8 mouse cellular contexts compared by ENCODE assay signal in the genomic region with DNA sequence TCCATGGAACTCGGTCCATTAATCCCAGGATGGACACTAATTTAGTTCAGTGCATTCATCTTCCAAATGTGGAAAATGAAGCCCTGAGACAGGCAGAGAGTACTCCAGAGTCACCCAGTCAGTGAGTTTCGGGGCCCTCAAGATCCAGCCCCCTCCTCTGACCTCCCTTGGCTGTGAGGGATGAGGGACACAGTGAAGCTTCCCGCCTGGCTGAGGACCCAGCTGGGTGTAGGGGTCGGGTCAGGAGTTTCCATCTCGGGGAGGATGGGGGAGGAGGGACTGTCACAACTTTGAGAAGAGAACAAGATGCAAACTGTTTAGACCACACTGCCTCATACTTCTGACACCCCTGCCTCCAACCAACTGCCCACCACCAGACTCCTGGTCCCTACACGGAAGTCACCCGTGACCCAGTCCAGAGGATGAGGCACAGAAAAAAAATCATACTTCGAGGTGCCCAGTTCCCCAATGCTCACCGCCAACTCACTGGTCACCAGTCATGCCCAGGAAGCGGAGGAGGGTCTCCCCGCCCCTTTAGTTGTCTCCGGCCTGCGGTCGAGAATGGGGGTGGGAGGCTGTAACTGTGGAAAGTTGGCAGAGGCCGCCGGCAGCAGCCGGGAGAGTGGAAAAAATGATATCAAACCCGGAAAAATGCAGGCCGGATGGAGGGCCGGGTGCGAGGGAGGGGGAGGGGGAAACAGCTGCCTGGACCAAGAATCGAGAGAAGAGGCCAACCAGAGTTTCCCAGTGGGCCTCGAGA. TPM values are rescaled to one million over a fixed set of nuclear protein-coding genes. Genes with fewer than 3 reads are reported as not detected.
DNase-seq lines count a peak whose midpoint lies in the region; ATAC-seq and TF ChIP-seq lines count a peak whose summit lies in the region.

No protein-coding gene starts in this region.

- H3K4me1 ChIP-seq in CH12.LX (ENCODE audit: control insufficient read depth in 1 of 2, insufficient read depth in 2 of 2): peaks cover 30 to 81% of the 10 kb centered on the region in 2 experiments
- H3K4me1 ChIP-seq in intestine, postnatal 0 days (replicated peaks; ENCODE audit: control insufficient read depth, insufficient read depth, low read length): no peaks in the 10 kb centered on the region
- H3K4me1 ChIP-seq in lung, adult 2 months (ENCODE audit: control insufficient read depth, insufficient read depth, low read length): 0 out of 2 replicates have a peak, but pooled peaks cover 3% of the 10 kb centered on the region

- TF ChIP-seq CTCF in CH12.LX (conservative IDR thresholded peaks at IDR 0.05 in 1 of 2, IDR thresholded peaks at IDR 0.05 in 1 of 2; ENCODE audit: low read depth in 2 of 2, low read length in 2 of 2): no peak
- TF ChIP-seq CTCF in intestine, postnatal 0 days (IDR thresholded peaks at IDR 0.05; ENCODE audit: low read depth): no peak
- TF ChIP-seq CTCF in lung, adult 2 months (IDR thresholded peaks at IDR 0.05; ENCODE audit: insufficient read depth, low read length): no peak

- ATAC-seq in intestine, postnatal 0 days: peak; percentile 51; the same call in 1 of the 2 replicates
- ATAC-seq in erythroid progenitor cell, adult 5-6 weeks (replicated peaks; ENCODE audit: low FRiP score, poor library complexity, severe bottlenecking): no peak

- dilution Hi-C loops in CH12.LX (cut with MboI; ENCODE audit: extremely low pct_ligation_motif_present, extremely low pct_unique_long_range_greater_than_20kb, low sequenced_read_pairs): no loop called here

- H3K4me3 ChIP-seq in CH12.LX (replicated peaks in 1 of 3; ENCODE audit: low read depth in 2 of 3, low read length in 2 of 3, poor library complexity in 1 of 3): peak overlapping the region in 2 of 3 experiments; percentile 15 to 33
- H3K4me3 ChIP-seq in intestine, postnatal 0 days (ENCODE audit: low read depth, low read length): no peak overlapping the region
- H3K4me3 ChIP-seq in lung, adult 2 months (replicated peaks; ENCODE audit: extremely low read depth, low read depth, low read length): no peak overlapping the region

- TF ChIP-seq POLR2A in CH12.LX (IDR thresholded peaks at IDR 0.05; ENCODE audit: low read depth, low read length): no peak
- TF ChIP-seq POLR2A in lung, adult 2 months (IDR thresholded peaks at IDR 0.05; ENCODE audit: borderline replicate concordance, extremely low read depth, low read depth, low read length): no peak

- H3K9ac ChIP-seq in CH12.LX (ENCODE audit: insufficient read depth, low read depth): 0 out of 2 replicates have a peak overlapping the region, but pooled peaks have one; percentile 8
- H3K9ac ChIP-seq in intestine, postnatal 0 days (ENCODE audit: low read depth, low read length): no peak overlapping the region

- in situ Hi-C loops in CH12.LX (cut with MboI; ENCODE audit: low pct_ligation_motif_present, low pct_unique_long_range_greater_than_20kb, low sequenced_read_pairs): no loop called here

- H3K27ac ChIP-seq in CH12.LX (ENCODE audit: insufficient read depth, low read depth): peak overlapping the region; percentile 21
- peak overlapping the region; percentile 72 for H3K27ac ChIP-seq in intestine, postnatal 0 days (ENCODE audit: low read depth, low read length)

- no peaks in the 10 kb centered on the region for H3K79me2 ChIP-seq in CH12.LX (replicated peaks; ENCODE audit: control insufficient read depth, extremely low read depth, insufficient read depth, poor library complexity, severe bottlenecking)

- peak overlapping the region; percentile 33 for H3K4me2 ChIP-seq in CH12.LX (ENCODE audit: insufficient read depth, low read depth, poor library complexity, severe bottlenecking)
- H3K4me2 ChIP-seq in intestine, postnatal 0 days (replicated peaks; ENCODE audit: low read depth): no peak overlapping the region; the same call in 1 of the 2 replicates

- no peak for TF ChIP-seq RAD21 in CH12.LX (IDR thresholded peaks at IDR 0.05; ENCODE audit: low read depth, low read length)

- H3K27me3 ChIP-seq in CH12.LX (replicated peaks): no peaks in the 10 kb centered on the region
- H3K27me3 ChIP-seq in intestine, postnatal 0 days (replicated peaks; ENCODE audit: control insufficient read depth, insufficient read depth, low read length): peaks cover 5% of the 10 kb centered on the region; the same call in 1 of the 2 replicates

- TF ChIP-seq EP300 in CH12.LX (IDR thresholded peaks at IDR 0.05; ENCODE audit: low read length): peak; percentile 79

- H3K36me3 ChIP-seq in CH12.LX (replicated peaks in 1 of 2; ENCODE audit: control insufficient read depth in 1 of 2, insufficient read depth in 1 of 2, low read length in 1 of 2): peaks cover 0 to 3% of the 10 kb centered on the region in 2 experiments
- no peaks in the 10 kb centered on the region for H3K36me3 ChIP-seq in intestine, postnatal 0 days (ENCODE audit: control insufficient read depth, insufficient read depth)

- DNase-seq in CH12.LX (ENCODE audit: extremely low read depth): peak; percentile 57
- DNase-seq in gastrocnemius, postnatal 10 days: peak; percentile 75
- DNase-seq in lung, adult 2 months: peak; percentile 44
- DNase-seq in right cerebral cortex, postnatal 25 days: no peak
- DNase-seq in cerebellum, adult 8-10 months: no peak
- DNase-seq in cerebellum, adult 18-20 months: no peak

- no peaks in the 10 kb centered on the region for H3K9me3 ChIP-seq in CH12.LX (replicated peaks; ENCODE audit: low read length)
- H3K9me3 ChIP-seq in intestine, postnatal 0 days (ENCODE audit: control insufficient read depth): no peaks in the 10 kb centered on the region

- 62% methylated on average over 23 of the region's 23 CpGs for WGBS in intestine, postnatal 0 days
- WGBS in lung, adult 2 months: 34% methylated on average over 23 of the region's 23 CpGs

TF ChIP-seq in CH12.LX, 34 proteins besides CTCF, POLR2A, EP300 and RAD21 (continues in another document):
- TF ChIP-seq MEF2A (IDR thresholded peaks at IDR 0.05; ENCODE audit: borderline replicate concordance, low read depth, low read length) (peak; percentile 79), ZKSCAN1 (IDR thresholded peaks at IDR 0.05; ENCODE audit: borderline replicate concordance, low read depth, low read length) (no peak), POLR2AphosphoS2 (IDR thresholded peaks at IDR 0.05; ENCODE audit: low read depth, low read length) (no peak), JUN (IDR thresholded peaks at IDR 0.05; ENCODE audit: insufficient read depth, low read depth, low read length) (peak; percentile 83), CHD2 (IDR thresholded peaks at IDR 0.05; ENCODE audit: low read length) (peak; percentile 89), ZNF384 (IDR thresholded peaks at IDR 0.05; ENCODE audit: low read depth, low read length) (peak; percentile 21; the same call in 1 of the 2 replicates), HCFC1 (IDR thresholded peaks at IDR 0.05; ENCODE audit: low read depth, low read length) (peak; percentile 46; the same call in 1 of the 2 replicates)

RNA-seq across cellular contexts. Expression of gene Rem1, which starts 9.7 kb away (rescaled TPM):
- total RNA-seq in CH12.LX (2012; rRNA removed) (0.13 and 0.55 TPM in 2 replicates), CH12.LX (2014; rRNA removed) (0.74 and 0.82 TPM in 2 replicates)
- 0.70 and 0.80 TPM in 2 replicates for polyA plus RNA-seq in CH12.LX (2012; ENCODE audit: insufficient read length, low read depth)
- 10 to 100 TPM in 1 of 2 experiments, 1 to 10 TPM in 1; 9.1 to 11.5 TPM for total RNA-seq in gastrocnemius, postnatal 10 days (2021)
- polyA plus RNA-seq in intestine, postnatal 0 days (2015; fragmentation: Nextera tagmentation; extraction: Ambion mirVana): 5.9 and 6.4 TPM in 2 replicates
- polyA plus RNA-seq in lung, adult 2 months (2012; rRNA removed): 12.4 and 16.2 TPM in 2 replicates
- total RNA-seq in erythroid progenitor cell, adult 5-6 weeks (2015; ENCODE audit: low replicate concordance): 2.9 TPM in 1 of 2 replicates, not detected in the other
- not detected in 2 replicates for total RNA-seq in erythroid progenitor cell, adult 5-6 weeks (2017; ENCODE audit: low replicate concordance)

RNA-seq across cellular contexts. Expression of gene Defb25, which starts 13.6 kb away (rescaled TPM):
- 0.84 TPM in 1 of 2 replicates, not detected in the other for total RNA-seq in CH12.LX (2012; rRNA removed)
- not detected in 2 replicates for total RNA-seq in CH12.LX (2014; rRNA removed)
- 0.94 and 1.8 TPM in 2 replicates for polyA plus RNA-seq in CH12.LX (2012; ENCODE audit: insufficient read length, low read depth)
- 1 to 10 TPM; 1.5 to 1.6 TPM for total RNA-seq in gastrocnemius, postnatal 10 days (2021)
- polyA plus RNA-seq in intestine, postnatal 0 days (2015; fragmentation: Nextera tagmentation; extraction: Ambion mirVana): 0.72 TPM in 1 of 2 replicates, not detected in the other
- polyA plus RNA-seq in lung, adult 2 months (2012; rRNA removed): 1.1 TPM in 1 of 2 replicates, not detected in the other
- total RNA-seq in erythroid progenitor cell, adult 5-6 weeks (2015; ENCODE audit: low replicate concordance): not detected in 2 replicates
- total RNA-seq in erythroid progenitor cell, adult 5-6 weeks (2017; ENCODE audit: low replicate concordance): not detected in 2 replicates

RNA-seq across cellular contexts. Expression of gene Defb36, which starts 32.3 kb away (rescaled TPM):
- total RNA-seq in CH12.LX (2012; rRNA removed): not detected in 2 replicates
- total RNA-seq in CH12.LX (2014; rRNA removed): not detected in 2 replicates
- polyA plus RNA-seq in CH12.LX (2012; ENCODE audit: insufficient read length, low read depth): not detected in 2 replicates
- total RNA-seq in gastrocnemius, postnatal 10 days (2021): not detected
- polyA plus RNA-seq in intestine, postnatal 0 days (2015; fragmentation: Nextera tagmentation; extraction: Ambion mirVana): not detected in 2 replicates
- not detected in 2 replicates for polyA plus RNA-seq in lung, adult 2 months (2012; rRNA removed)
- total RNA-seq in erythroid progenitor cell, adult 5-6 weeks (2015; ENCODE audit: low replicate concordance): not detected in 2 replicates
- not detected in 2 replicates for total RNA-seq in erythroid progenitor cell, adult 5-6 weeks (2017; ENCODE audit: low replicate concordance)

RNA-seq across cellular contexts. Expression of gene H13, which starts 32.8 kb away (rescaled TPM):
- total RNA-seq in CH12.LX (2012; rRNA removed) (137 and 145 TPM in 2 replicates), CH12.LX (2014; rRNA removed) (105 and 116 TPM in 2 replicates)
- 161 and 175 TPM in 2 replicates for polyA plus RNA-seq in CH12.LX (2012; ENCODE audit: insufficient read length, low read depth)
- total RNA-seq in gastrocnemius, postnatal 10 days (2021): 10 to 100 TPM; 56.0 to 61.1 TPM
- 110 and 111 TPM in 2 replicates for polyA plus RNA-seq in intestine, postnatal 0 days (2015; fragmentation: Nextera tagmentation; extraction: Ambion mirVana)
- polyA plus RNA-seq in lung, adult 2 months (2012; rRNA removed): 125 and 149 TPM in 2 replicates
- 17.7 and 24.7 TPM in 2 replicates for total RNA-seq in erythroid progenitor cell, adult 5-6 weeks (2015; ENCODE audit: low replicate concordance)
- total RNA-seq in erythroid progenitor cell, adult 5-6 weeks (2017; ENCODE audit: low replicate concordance): 11.6 and 13.2 TPM in 2 replicates

RNA-seq across cellular contexts. Expression of gene Defb45, which starts 37.2 kb away (rescaled TPM):
- total RNA-seq in CH12.LX (2012; rRNA removed) (not detected in 2 replicates), CH12.LX (2014; rRNA removed) (not detected in 2 replicates)
- not detected in 2 replicates for polyA plus RNA-seq in CH12.LX (2012; ENCODE audit: insufficient read length, low read depth)
- not detected for total RNA-seq in gastrocnemius, postnatal 10 days (2021)
- polyA plus RNA-seq in intestine, postnatal 0 days (2015; fragmentation: Nextera tagmentation; extraction: Ambion mirVana): not detected in 2 replicates
- not detected in 2 replicates for polyA plus RNA-seq in lung, adult 2 months (2012; rRNA removed)
- not detected in 2 replicates for total RNA-seq in erythroid progenitor cell, adult 5-6 weeks (2015; ENCODE audit: low replicate concordance)
- not detected in 2 replicates for total RNA-seq in erythroid progenitor cell, adult 5-6 weeks (2017; ENCODE audit: low replicate concordance)

Comparison
In these comparisons a context has a peak if more than half of its experiments do, and no peak if none do; other contexts are left out.
1. DNase-seq: peak in CH12.LX (single experiment), gastrocnemius, postnatal 10 days (single experiment) and lung, adult 2 months (single experiment); none in right cerebral cortex, postnatal 25 days (single experiment), cerebellum, adult 8-10 months (single experiment) and cerebellum, adult 18-20 months (0 of 2).
2. H3K4me3 ChIP-seq: peak in CH12.LX (2 of 3); none in intestine, postnatal 0 days (single experiment) and lung, adult 2 months (single experiment).